Mouse (Mus musculus) ovary, postnatal 10 days (tissue): ENCODE measurements around the gene Olfr1477.
"Not testable (repeated sequence)": the region's sequence is repeated elsewhere in the genome, so short reads cannot be mapped to it uniquely, and the experiment has no call there.

Source experiments
- DNase-seq: peaks from one replicate; pipeline ENCODE4 v3.0.0; 2022; ENCODE audit warnings: low spot score

The Olfr1477 gene

GRCm38 (mm10) chr19:13500246-13500645 is at the start of gene Olfr1477:
TSS of gene Olfr1477 (plus strand) at chr19:13500546.
- no peak for DNase-seq

GRCm38 (mm10) chr19:13455986-13456385 is 44.4 kb upstream of the Olfr1477 start, which contains the start of gene Olfr1472:
TSS of gene Olfr1472 (minus strand) at chr19:13456086.
- no peak for DNase-seq

- not testable (repeated sequence) for DNase-seq
Observed at GRCm38 (mm10) chr19:13469265-13469664, 31.1 kb upstream of the Olfr1477 start, which contains the start of gene Olfr1474. TSS of gene Olfr1474 (plus strand) at chr19:13469565.

- DNase-seq, result no peak
Observed at GRCm38 (mm10) chr19:13480096-13480495, 20.2 kb upstream of the Olfr1477 start, which contains the start of gene Olfr1475. TSS of gene Olfr1475 (minus strand) at chr19:13480196.

- no peak for DNase-seq
Observed at GRCm38 (mm10) chr19:13527613-13528012, 27.3 kb downstream of the Olfr1477 start, which contains the start of gene Olfr1480. TSS of gene Olfr1480 (plus strand) at chr19:13527913.
